In the genomic region with DNA sequence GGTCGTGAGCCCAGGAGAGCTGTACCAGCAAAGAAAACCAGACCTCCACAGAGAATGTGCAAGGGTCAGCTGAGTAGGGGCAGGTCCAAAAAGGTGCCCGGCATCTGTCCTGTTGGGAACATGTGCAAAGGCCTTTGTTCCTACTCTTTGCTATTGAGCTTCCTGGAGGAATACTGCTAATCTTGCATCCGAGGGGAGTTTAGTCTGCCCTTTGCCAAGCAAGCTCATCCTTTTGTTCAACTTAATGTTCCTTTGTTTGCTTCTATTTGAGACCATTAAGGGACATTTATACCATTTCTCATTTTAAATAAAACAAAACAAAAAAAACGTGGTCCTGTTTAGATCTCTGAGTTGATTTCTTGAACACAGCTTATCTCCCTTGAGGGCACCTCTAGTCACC, we compare ENCODE assay signal across 20 mouse cellular contexts.
"Had no signal": no experiment of that assay in that cellular context is flagged by ENCODE, and none has a peak within 500 bp of the region (broad histone marks: within the 10 kb centered on the region; RNA-seq: fewer than 3 reads in every experiment).

No protein-coding gene starts in this region.

- H3K27ac ChIP-seq: kidney, postnatal 0 days; limb, embryonic 12.5 days; limb, embryonic 15.5 days; liver, embryonic 14.5 days; macrophage; midbrain, embryonic 12.5 days; midbrain, embryonic 15.5 days; neural tube, embryonic 12.5 days; neural tube, embryonic 15.5 days; stomach, embryonic 15.5 days had no signal

- H3K4me1 ChIP-seq: limb, embryonic 12.5 days had no signal

- H3K4me3 ChIP-seq: limb, embryonic 12.5 days; limb, embryonic 15.5 days; midbrain, embryonic 12.5 days; midbrain, embryonic 15.5 days; neural tube, embryonic 12.5 days; neural tube, embryonic 15.5 days; stomach, embryonic 15.5 days had no signal

- H3K9ac ChIP-seq: limb, embryonic 12.5 days; limb, embryonic 15.5 days; liver, embryonic 14.5 days; liver, postnatal 0 days; lung, embryonic 14.5 days; midbrain, embryonic 12.5 days; midbrain, embryonic 15.5 days; neural tube, embryonic 12.5 days; neural tube, embryonic 15.5 days; stomach, embryonic 15.5 days had no signal

- H3K9me3 ChIP-seq: limb, embryonic 12.5 days; limb, embryonic 15.5 days; midbrain, embryonic 12.5 days; midbrain, embryonic 15.5 days; neural tube, embryonic 12.5 days; neural tube, embryonic 15.5 days; stomach, embryonic 15.5 days had no signal

- H3K36me3 ChIP-seq: limb, embryonic 12.5 days; limb, embryonic 15.5 days; midbrain, embryonic 12.5 days; midbrain, embryonic 15.5 days; neural tube, embryonic 12.5 days; neural tube, embryonic 15.5 days; stomach, embryonic 15.5 days had no signal

- H3K27me3 ChIP-seq: limb, embryonic 15.5 days; midbrain, embryonic 15.5 days; neural tube, embryonic 12.5 days; neural tube, embryonic 15.5 days; stomach, embryonic 15.5 days had no signal

- ATAC-seq: liver, postnatal 0 days; lung, postnatal 0 days; midbrain, embryonic 15.5 days had no signal

- H3K4me2 ChIP-seq: limb, embryonic 12.5 days; limb, embryonic 15.5 days; liver, embryonic 11.5 days; lung, embryonic 14.5 days; midbrain, embryonic 12.5 days; midbrain, embryonic 15.5 days; neural tube, embryonic 12.5 days; neural tube, embryonic 15.5 days; stomach, embryonic 15.5 days had no signal

- DNase-seq: kidney, postnatal 25 days; left cerebral cortex, postnatal 4 days; liver, postnatal 0 days; lung, embryonic 14.5 days; right cerebral cortex, adult 18-20 months; right cerebral cortex, postnatal 14 days; right cerebral cortex, postnatal 4 days; thymus, postnatal 25 days had no signal
